Mouse (Mus musculus) right cerebral cortex, postnatal 4 days (tissue): Measurements from ENCODE around the gene Chchd1.

Experiments
- DNase-seq: peaks from one replicate; pipeline ENCODE4 v3.0.0-alpha.2; 2022

Chchd1 gene

GRCm38 (mm10) chr14:20730853-20731602, 28.2 kb downstream of the Chchd1 start:
- DNase-seq: no peak

GRCm38 (mm10) chr14:20733041-20733951, 30.5 kb downstream of the Chchd1 start:
- DNase-seq: no peak

- DNase-seq: peak; percentile 76
Observed at GRCm38 (mm10) chr14:20733952-20734774, 31.4 kb downstream of the Chchd1 start, which contains the start of gene Ndst2. Gene Ndst2, minus strand, starts transcription at chr14:20734562.

- DNase-seq: no peak
Observed at GRCm38 (mm10) chr14:20735052-20735451, 32.2 kb downstream of the Chchd1 start.

- no peak for DNase-seq
Observed at GRCm38 (mm10) chr14:20735892-20736390, 33.1 kb downstream of the Chchd1 start.

GRCm38 (mm10) chr14:20737306-20737705, 34.5 kb downstream of the Chchd1 start:
- peak; percentile 46 for DNase-seq

GRCm38 (mm10) chr14:20738511-20738910, 35.7 kb downstream of the Chchd1 start:
- no peak for DNase-seq

GRCm38 (mm10) chr14:20741301-20741700, 38.5 kb downstream of the Chchd1 start:
- DNase-seq: no peak

GRCm38 (mm10) chr14:20743614-20744013, 40.8 kb downstream of the Chchd1 start:
- DNase-seq: no peak

GRCm38 (mm10) chr14:20746935-20747334, 44.1 kb downstream of the Chchd1 start:
- DNase-seq: no peak

GRCm38 (mm10) chr14:20748388-20748787, 45.6 kb downstream of the Chchd1 start:
- no peak for DNase-seq

- no peak for DNase-seq
Observed at GRCm38 (mm10) chr14:20749494-20750051, 46.8 kb downstream of the Chchd1 start.

GRCm38 (mm10) chr14:20750503-20750902, 47.7 kb downstream of the Chchd1 start:
- DNase-seq: no peak

- no peak for DNase-seq
Observed at GRCm38 (mm10) chr14:20753792-20754191, 51.0 kb downstream of the Chchd1 start.
